Mouse (Mus musculus) limb, embryonic 13.5 days (tissue): Measurements from ENCODE around the gene Lbhd1. TPM values are rescaled to one million over a fixed set of nuclear protein-coding genes. Genes with fewer than 3 reads are reported as not detected.
"Not testable (repeated sequence)": the region's sequence is repeated elsewhere in the genome, so short reads cannot be mapped to it uniquely, and the experiment has no call there.

ENCODE experiments used
- ATAC-seq: fragments of 200-750 bp; cut with Nextera tagmentation; 2 replicates; pipeline ENCODE4 v1.8.0; 2017; ENCODE audit warnings: low read depth, moderate number of reproducible peaks, moderate TSS enrichment; ENCODE audit not compliant: low FRiP score
- H3K27ac ChIP-seq: fragments of 300-500 bp; sonication (generic); 2 replicates; pipeline ENCODE4 v1.5.1; 2015; ENCODE audit warnings: inconsistent platforms, mild to moderate bottlenecking, moderate library complexity
- H3K27me3 ChIP-seq: fragments of 300-500 bp; sonication (generic); 2 replicates; pipeline ENCODE4 v1.6.1; 2015; ENCODE audit warnings: mild to moderate bottlenecking, inconsistent platforms
- H3K36me3 ChIP-seq: fragments of 300-500 bp; sonication (generic); 2 replicates; pipeline ENCODE4 v1.6.1; 2015; ENCODE audit warnings: inconsistent platforms, mild to moderate bottlenecking, moderate library complexity
- H3K4me1 ChIP-seq: fragments of 300-500 bp; sonication (generic); 2 replicates; pipeline ENCODE4 v1.6.1; 2015; ENCODE audit warnings: inconsistent platforms
- H3K4me2 ChIP-seq: fragments of 300-500 bp; sonication (generic); replicated peaks from 2 replicates; pipeline ENCODE4 v1.6.1; 2015; ENCODE audit warnings: inconsistent platforms, mild to moderate bottlenecking, moderate library complexity
- H3K4me3 ChIP-seq: fragments of 300-500 bp; sonication (generic); 2 replicates; pipeline ENCODE4 v1.5.1; 2015; ENCODE audit warnings: moderate library complexity, mild to moderate bottlenecking, inconsistent platforms
- H3K9ac ChIP-seq: fragments of 300-500 bp; sonication (generic); 2 replicates; pipeline ENCODE4 v1.6.1; 2015; ENCODE audit warnings: mild to moderate bottlenecking, inconsistent platforms
- H3K9me3 ChIP-seq: fragments of 300-500 bp; sonication (generic); 2 replicates; pipeline ENCODE4 v1.6.1; 2016; ENCODE audit warnings: inconsistent platforms
- WGBS: fragments of 180-500 bp; shearing (Covaris S2); methylation state at CpG from one replicate; pipeline ENCODE4 v1.1.7; 2015; 5-methylcytosine and 5-hydroxymethylcytosine counted together
- polyA plus RNA-seq: library from polyadenylated mRNA; unstranded; fragments of >200 nt; fragmentation: Nextera tagmentation; extraction: Ambion mirVana; gene quantifications from 2 replicates; pipeline ENCODE4 v1.2.1, GENCODE M21; 2015

The Lbhd1 gene
- 93.0 and 93.2 TPM in 2 replicates for polyA plus RNA-seq

DNA sequence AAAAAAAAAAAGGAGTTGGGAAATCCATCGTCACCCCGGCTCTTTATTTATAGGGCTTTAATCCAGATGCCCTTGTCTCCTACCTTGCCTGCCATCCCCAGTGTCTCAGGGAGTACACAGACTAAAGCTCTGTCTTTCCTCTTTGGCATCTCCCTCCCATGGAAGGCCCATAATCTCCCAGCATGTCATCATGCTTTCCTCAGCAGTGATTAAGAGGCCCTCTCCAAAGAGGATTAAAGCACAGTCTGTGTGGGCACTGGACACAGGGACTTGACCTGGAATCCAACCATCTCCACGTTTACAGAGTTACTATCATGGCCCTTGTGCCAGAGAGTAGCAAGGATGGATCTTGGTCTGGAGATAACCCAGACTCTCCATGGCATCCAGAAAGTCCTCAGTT is at the start of gene Lbhd1, which contains the start of gene Gm49403:
Gene Lbhd1, plus strand, starts transcription at position 117 of the 400 bp plus-strand sequence.
Gene Gm49403, plus strand, starts transcription at position 315 of the 400 bp plus-strand sequence.
- no peaks in the 10 kb centered on the region for H3K9me3 ChIP-seq
- no peak within 1 kb of the TSS for H3K9ac ChIP-seq
- H3K4me2 ChIP-seq, result no peak within 1 kb of the TSS
- H3K4me3 ChIP-seq, result no peak within 1 kb of the TSS
- ATAC-seq, result no peak
- H3K27ac ChIP-seq, result no peak within 1 kb of the TSS
- no peaks in the 10 kb centered on the region for H3K27me3 ChIP-seq
- H3K36me3 ChIP-seq, result peaks cover 4% of the 10 kb centered on the region; the same call in 1 of the 2 replicates
- 66% methylated on average over 3 of the region's 3 CpGs for WGBS
- peaks cover 20% of the 10 kb centered on the region for H3K4me1 ChIP-seq

GRCm38 (mm10) chr19:8836327-8836726 is 47.2 kb upstream of the Lbhd1 start:
- not testable (repeated sequence) for ATAC-seq, H3K27me3 ChIP-seq, H3K4me3 ChIP-seq, H3K4me2 ChIP-seq, H3K9me3 ChIP-seq, H3K9ac ChIP-seq
- Histone ChIP-seq H3K4me1 (peaks cover 32% of the 10 kb centered on the region), H3K36me3 (peaks cover 48% of the 10 kb centered on the region), H3K27ac (peak overlapping the region; percentile 96; the same call in 1 of the 2 replicates)
- 94% methylated on average over 10 of the region's 10 CpGs for WGBS

- WGBS, result under 1% methylated on average over 38 of the region's 38 CpGs
- ATAC-seq, result peak; percentile 76
These were observed 46.2 kb upstream of the Lbhd1 start, which contains the start of gene Bscl2 for GRCm38 (mm10) chr19:8837251-8837791. Gene Bscl2, plus strand, starts transcription at chr19:8837467.

GRCm38 (mm10) chr19:8838041-8838730 is 45.3 kb upstream of the Lbhd1 start:
- H3K27me3 ChIP-seq, result no peaks in the 10 kb centered on the region
- peak overlapping the region; percentile 50 for H3K4me3 ChIP-seq
- 22% methylated on average over 15 of the region's 15 CpGs for WGBS
- peak; percentile 18; the same call in 1 of the 2 replicates for ATAC-seq
- peaks cover 32% of the 10 kb centered on the region for H3K4me1 ChIP-seq
- H3K9me3 ChIP-seq, result no peaks in the 10 kb centered on the region
- H3K9ac ChIP-seq, result peak overlapping the region; percentile 80
- peak overlapping the region; percentile 96 for H3K27ac ChIP-seq
- H3K36me3 ChIP-seq, result peaks cover 40% of the 10 kb centered on the region
- H3K4me2 ChIP-seq, result peak overlapping the region; percentile 82

More at GRCm38 (mm10) chr19:8837251-8837791, 46.2 kb upstream of the Lbhd1 start, which contains the start of gene Bscl2:
- Histone ChIP-seq H3K27ac (peak within 1 kb of the TSS; percentile 96), H3K4me1 (peaks cover 32% of the 10 kb centered on the region), H3K27me3 (no peaks in the 10 kb centered on the region), H3K4me2 (peak within 1 kb of the TSS; percentile 82), H3K9me3 (no peaks in the 10 kb centered on the region), H3K9ac (peak within 1 kb of the TSS; percentile 80), H3K4me3 (peak within 1 kb of the TSS; percentile 50), H3K36me3 (peaks cover 41% of the 10 kb centered on the region)

- Histone ChIP-seq H3K9ac (peak within 1 kb of the TSS; percentile 80), H3K27me3 (no peaks in the 10 kb centered on the region), H3K4me3 (peak within 1 kb of the TSS; percentile 50), H3K9me3 (no peaks in the 10 kb centered on the region), H3K4me2 (peak within 1 kb of the TSS; percentile 82), H3K4me1 (peaks cover 32% of the 10 kb centered on the region), H3K27ac (peak within 1 kb of the TSS; percentile 96), H3K36me3 (peaks cover 29% of the 10 kb centered on the region)
- WGBS, result 48% methylated on average over 11 of the region's 11 CpGs
- no peak for ATAC-seq
These were observed 44.2 kb upstream of the Lbhd1 start, which contains the start of gene Gng3 for GRCm38 (mm10) chr19:8839103-8839907. Gene Gng3, minus strand, starts transcription at chr19:8839194.

- H3K27ac ChIP-seq, result no peak overlapping the region
- peak overlapping the region; percentile 48 for H3K4me3 ChIP-seq
- peak; percentile 21; the same call in 1 of the 2 replicates for ATAC-seq
- no peaks in the 10 kb centered on the region for H3K27me3 ChIP-seq
- H3K4me1 ChIP-seq, result peaks cover 32% of the 10 kb centered on the region
- 24% methylated on average over 29 of the region's 29 CpGs for WGBS
- H3K9me3 ChIP-seq, result no peaks in the 10 kb centered on the region
- peak overlapping the region; percentile 67 for H3K9ac ChIP-seq
- H3K4me2 ChIP-seq, result peak overlapping the region; percentile 71
- peaks cover 21% of the 10 kb centered on the region for H3K36me3 ChIP-seq
These were observed 43.4 kb upstream of the Lbhd1 start for GRCm38 (mm10) chr19:8839908-8840791.

DNA sequence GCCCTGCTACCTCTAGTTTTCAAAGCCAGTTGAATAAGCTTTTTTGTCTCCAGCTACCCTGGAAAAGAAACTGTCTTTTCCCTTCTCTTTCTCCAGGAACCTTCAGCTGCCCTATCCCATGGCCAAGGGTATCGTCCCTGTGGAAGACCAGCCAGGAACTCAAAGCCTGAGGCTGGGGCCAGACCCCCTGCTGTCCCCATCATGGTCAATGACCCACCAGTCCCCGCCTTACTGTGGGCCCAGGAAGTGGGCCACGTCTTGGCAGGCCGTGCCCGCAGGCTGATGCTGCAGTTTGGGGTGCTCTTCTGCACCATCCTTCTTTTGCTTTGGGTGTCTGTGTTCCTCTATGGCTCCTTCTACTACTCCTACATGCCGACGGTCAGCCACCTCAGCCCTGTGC is 42.5 kb upstream of the Lbhd1 start:
- Histone ChIP-seq H3K27ac (no peak overlapping the region), H3K4me1 (peaks cover 32% of the 10 kb centered on the region), H3K4me2 (peak overlapping the region; percentile 71), H3K36me3 (peaks cover 20% of the 10 kb centered on the region), H3K9ac (peak overlapping the region; percentile 67), H3K27me3 (no peaks in the 10 kb centered on the region), H3K9me3 (no peaks in the 10 kb centered on the region), H3K4me3 (peak overlapping the region; percentile 48)
- 91% methylated on average over 7 of the region's 7 CpGs for WGBS
- ATAC-seq, result no peak

- WGBS, result 86% methylated on average over 6 of the region's 6 CpGs
- Histone ChIP-seq H3K4me1 (peaks cover 32% of the 10 kb centered on the region), H3K27me3 (no peaks in the 10 kb centered on the region), H3K4me3 (no peak overlapping the region), H3K27ac (no peak overlapping the region), H3K4me2 (no peak overlapping the region), H3K9me3 (no peaks in the 10 kb centered on the region), H3K36me3 (peaks cover 40% of the 10 kb centered on the region), H3K9ac (no peak overlapping the region)
- ATAC-seq, result no peak
These were observed 40.6 kb upstream of the Lbhd1 start for GRCm38 (mm10) chr19:8842961-8843360.

GRCm38 (mm10) chr19:8844371-8845129 is 39.0 kb upstream of the Lbhd1 start:
- Histone ChIP-seq H3K9ac (no peak overlapping the region), H3K36me3 (peaks cover 47% of the 10 kb centered on the region)

GRCm38 (mm10) chr19:8848356-8848755 is 35.2 kb upstream of the Lbhd1 start:
- no peak for ATAC-seq
- Histone ChIP-seq H3K4me2 (no peak overlapping the region), H3K9ac (no peak overlapping the region), H3K4me1 (peaks cover 15% of the 10 kb centered on the region), H3K4me3 (no peak overlapping the region), H3K36me3 (peaks cover 33% of the 10 kb centered on the region), H3K27ac (no peak overlapping the region), H3K9me3 (no peaks in the 10 kb centered on the region), H3K27me3 (no peaks in the 10 kb centered on the region)
- WGBS, result 83% methylated on average over 5 of the region's 5 CpGs

More at GRCm38 (mm10) chr19:8844371-8845129, 39.0 kb upstream of the Lbhd1 start:
- no peaks in the 10 kb centered on the region for H3K9me3 ChIP-seq
- H3K4me1 ChIP-seq, result peaks cover 16% of the 10 kb centered on the region
- H3K27ac ChIP-seq, result no peak overlapping the region
- H3K27me3 ChIP-seq, result no peaks in the 10 kb centered on the region
- WGBS, result 62% methylated on average over 5 of the region's 5 CpGs
- no peak overlapping the region for H3K4me3 ChIP-seq
- H3K4me2 ChIP-seq, result no peak overlapping the region
- ATAC-seq, result no peak
